Mouse (Mus musculus) lung, adult 2 months (tissue): ENCODE measurements around the gene Aimp1.

Experiments
- CTCF ChIP-seq: fragments of 200-500 bp; IDR thresholded peaks from 2 replicates; pipeline ENCODE4 v1.5.1; 2011; ENCODE audit warnings: mild to moderate bottlenecking, low read length, control low read depth; ENCODE audit not compliant: insufficient read depth
- POLR2A ChIP-seq: fragments of 200-500 bp; IDR thresholded peaks from 2 replicates; pipeline ENCODE4 v1.6.1; 2011; ENCODE audit warnings: low read depth, mild to moderate bottlenecking, control low read depth, low read length, borderline replicate concordance; ENCODE audit errors: extremely low read depth

DNA sequence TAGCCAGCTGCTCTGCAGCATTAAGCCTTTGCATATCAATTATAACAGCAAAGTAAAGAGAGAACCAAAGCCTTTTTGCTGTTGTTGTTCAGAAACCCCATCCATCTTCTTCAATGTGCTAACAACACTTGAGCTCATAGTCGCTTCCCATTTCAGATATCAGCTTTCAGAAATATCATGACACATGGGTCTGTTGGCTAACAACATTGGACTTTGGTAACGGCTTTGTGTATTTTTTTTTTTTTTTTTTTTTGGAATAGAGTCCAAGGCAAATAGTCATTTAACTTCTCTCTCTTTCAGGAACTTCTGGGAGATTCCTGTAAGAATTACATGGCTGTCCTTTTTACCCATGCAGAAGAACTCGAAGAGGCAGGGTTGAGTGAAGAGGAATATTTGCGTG lies 40.1 kb downstream of the Aimp1 start:
- no peak for TF ChIP-seq POLR2A
- no peak for TF ChIP-seq CTCF
